ENCODE assay signal across 7 mouse cellular contexts in genomic region chr9:65162711-65163639, GRCm38 (mm10). TPM values are rescaled to one million over a fixed set of nuclear protein-coding genes. Genes with fewer than 3 reads are reported as not detected.
A peak's percentile ranks its signal among the peaks of the same experiment; 100 is the strongest.
DNase-seq lines count a peak whose midpoint lies in the region; ATAC-seq and TF ChIP-seq lines count a peak whose summit lies in the region.

No protein-coding gene starts in this region.

- 2% methylated on average over 59 of the region's 69 CpGs for WGBS in kidney, postnatal 0 days
- under 1% methylated on average over 61 of the region's 69 CpGs for WGBS in forebrain, embryonic 14.5 days
- WGBS in limb, embryonic 13.5 days = 1% methylated on average over 53 of the region's 69 CpGs

- 0 out of 2 replicates have a peak, but pooled peaks have one; percentile 23 for TF ChIP-seq POLR2A in brain, embryonic 14.5 days (IDR thresholded peaks at IDR 0.05; ENCODE audit: borderline replicate concordance, extremely low read depth, insufficient read depth, insufficient read length, poor library complexity, severe bottlenecking)

- H3K4me3 ChIP-seq in kidney, postnatal 0 days (replicated peaks; ENCODE audit: low read depth, low read length) = peak overlapping the region; percentile 39
- peak overlapping the region; percentile 41 for H3K4me3 ChIP-seq in forebrain, embryonic 14.5 days (ENCODE audit: low read depth, low read length)
- peak overlapping the region; percentile 48 for H3K4me3 ChIP-seq in limb, embryonic 13.5 days

- H3K36me3 ChIP-seq in kidney, postnatal 0 days (ENCODE audit: insufficient read depth, low read length) = no peaks in the 10 kb centered on the region
- H3K36me3 ChIP-seq in forebrain, embryonic 14.5 days (ENCODE audit: control insufficient read depth, insufficient read depth, low read length) = no peaks in the 10 kb centered on the region
- no peaks in the 10 kb centered on the region for H3K36me3 ChIP-seq in limb, embryonic 13.5 days

- peak overlapping the region; percentile 77 for H3K4me2 ChIP-seq in kidney, postnatal 0 days (ENCODE audit: low read length)
- H3K4me2 ChIP-seq in forebrain, embryonic 14.5 days (ENCODE audit: low read length) = peak overlapping the region; percentile 81
- peak overlapping the region; percentile 82 for H3K4me2 ChIP-seq in limb, embryonic 13.5 days (replicated peaks)

- ATAC-seq in kidney, postnatal 0 days (replicated peaks; ENCODE audit: low FRiP score, low read depth) = peak; percentile 36; the same call in 1 of the 2 replicates
- peak; percentile 91 for ATAC-seq in forebrain, embryonic 14.5 days
- ATAC-seq in limb, embryonic 13.5 days (ENCODE audit: low FRiP score, low read depth) = no peak

- no peak overlapping the region for H3K27ac ChIP-seq in kidney, postnatal 0 days
- peak overlapping the region; percentile 84 for H3K27ac ChIP-seq in forebrain, embryonic 14.5 days (ENCODE audit: low read depth, low read length)
- no peak overlapping the region for H3K27ac ChIP-seq in limb, embryonic 13.5 days

- H3K9me3 ChIP-seq in kidney, postnatal 0 days (replicated peaks; ENCODE audit: low read length) = no peaks in the 10 kb centered on the region
- no peaks in the 10 kb centered on the region for H3K9me3 ChIP-seq in forebrain, embryonic 14.5 days (replicated peaks; ENCODE audit: control insufficient read depth, low read length)
- H3K9me3 ChIP-seq in limb, embryonic 13.5 days = no peaks in the 10 kb centered on the region; the same call in 1 of the 2 replicates

- peaks cover 10% of the 10 kb centered on the region for H3K27me3 ChIP-seq in kidney, postnatal 0 days (ENCODE audit: insufficient read depth, low read length)
- no peaks in the 10 kb centered on the region for H3K27me3 ChIP-seq in forebrain, embryonic 14.5 days (replicated peaks; ENCODE audit: control insufficient read depth, insufficient read depth, low read length)
- peaks cover 95% of the 10 kb centered on the region for H3K27me3 ChIP-seq in limb, embryonic 13.5 days

- 0 out of 2 replicates have a peak overlapping the region, but pooled peaks have one; percentile 37 for H3K9ac ChIP-seq in kidney, postnatal 0 days (ENCODE audit: low read depth, low read length)
- H3K9ac ChIP-seq in forebrain, embryonic 14.5 days (ENCODE audit: low read length) = peak overlapping the region; percentile 69
- peak overlapping the region; percentile 62 for H3K9ac ChIP-seq in limb, embryonic 13.5 days

- no peak for DNase-seq in kidney, postnatal 0 days (ENCODE audit: low spot score)
- no peak for DNase-seq in kidney, adult 9 months
- peak; percentile 86 for DNase-seq in brain, embryonic 14.5 days (ENCODE audit: low read depth)
- DNase-seq in forebrain, embryonic 14.5 days (ENCODE audit: low spot score) = peak; percentile 80
- DNase-seq in right cerebral cortex, adult 2 months (ENCODE audit: low spot score in 2 of 2) = peak; percentile 33 to 49
- no peak for DNase-seq in spleen, postnatal 14 days (ENCODE audit: low spot score in 2 of 2)

- H3K4me1 ChIP-seq in kidney, postnatal 0 days (replicated peaks; ENCODE audit: insufficient read depth, low read length) = peaks cover 13% of the 10 kb centered on the region; the same call in 1 of the 2 replicates
- H3K4me1 ChIP-seq in forebrain, embryonic 14.5 days (ENCODE audit: control insufficient read depth, insufficient read depth, low read length) = peaks cover 29% of the 10 kb centered on the region
- peaks cover 23% of the 10 kb centered on the region for H3K4me1 ChIP-seq in limb, embryonic 13.5 days

- no peak for TF ChIP-seq CTCF in kidney, postnatal 0 days (IDR thresholded peaks at IDR 0.05; ENCODE audit: low read depth)
- no peak for TF ChIP-seq CTCF in brain, embryonic 14.5 days (IDR thresholded peaks at IDR 0.05; ENCODE audit: borderline replicate concordance, extremely low read depth, insufficient read depth, insufficient read length)

RNA-seq across cellular contexts. Expression of gene Igdcc3, which starts 22.0 kb away (rescaled TPM):
- polyA plus RNA-seq in kidney, postnatal 0 days (2015; fragmentation: Nextera tagmentation; extraction: Ambion mirVana) = 2.2 and 2.4 TPM in 2 replicates
- 15.0 and 19.6 TPM in 2 replicates for polyA plus RNA-seq in brain, embryonic 14.5 days (2012; rRNA removed)
- polyA plus RNA-seq in forebrain, embryonic 14.5 days (2014; fragmentation: Nextera tagmentation; extraction: Ambion mirVana) = 5.1 and 5.8 TPM in 2 replicates
- 1.2 and 2.1 TPM in 2 replicates for polyA plus RNA-seq in limb, embryonic 13.5 days (2015; fragmentation: Nextera tagmentation; extraction: Ambion mirVana)

RNA-seq across cellular contexts. Expression of gene Parp16, which starts 32.2 kb away (rescaled TPM):
- polyA plus RNA-seq in kidney, postnatal 0 days (2015; fragmentation: Nextera tagmentation; extraction: Ambion mirVana) = 8.4 and 8.6 TPM in 2 replicates
- polyA plus RNA-seq in brain, embryonic 14.5 days (2012; rRNA removed) = 5.8 and 6.2 TPM in 2 replicates
- polyA plus RNA-seq in forebrain, embryonic 14.5 days (2014; fragmentation: Nextera tagmentation; extraction: Ambion mirVana) = 4.2 and 4.4 TPM in 2 replicates
- polyA plus RNA-seq in limb, embryonic 13.5 days (2015; fragmentation: Nextera tagmentation; extraction: Ambion mirVana) = 7.0 and 7.1 TPM in 2 replicates

Comparison
In these comparisons a context has a peak if more than half of its experiments do, and no peak if none do; other contexts are left out.
1. DNase-seq: peak in brain, embryonic 14.5 days (single experiment), forebrain, embryonic 14.5 days (single experiment) and right cerebral cortex, adult 2 months (2 of 2); none in kidney, postnatal 0 days (single experiment), kidney, adult 9 months (single experiment) and spleen, postnatal 14 days (0 of 2).
2. Peak in every context shown above with its lines, with median percentiles within 50 percentile points of each other: H3K4me2 ChIP-seq, H3K4me3 ChIP-seq and H3K9ac ChIP-seq.